Mouse (Mus musculus) embryo, embryonic 10.5 days (tissue): ENCODE results near the gene Olfr1461.

Source experiments
- DNase-seq: peaks from one replicate; pipeline ENCODE4 v3.0.0-alpha.2; 2015; ENCODE audit warnings: low spot score

Olfr1461 gene

DNA sequence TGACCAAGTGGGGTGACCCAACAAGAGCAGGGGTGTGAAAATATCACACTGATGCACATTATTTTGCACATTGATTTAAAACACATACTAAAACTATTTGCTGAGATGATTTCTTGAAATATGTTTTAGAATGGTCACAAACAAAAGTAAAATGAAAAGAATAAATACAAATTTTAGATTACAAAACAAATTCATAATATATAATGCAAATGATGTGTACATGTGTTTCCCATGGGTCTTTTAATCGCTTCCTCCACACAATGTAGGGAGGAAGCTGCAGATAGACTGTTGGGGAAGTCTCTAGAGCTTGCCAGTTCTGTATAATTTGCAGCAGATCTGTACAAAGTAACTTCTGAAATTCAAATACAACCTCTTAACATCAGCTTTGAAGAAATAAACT is at the start of gene Olfr1461:
Olfr1461 (plus strand) TSS at position 301 of the 400 bp plus-strand sequence.
- DNase-seq = no peak

- DNase-seq = no peak
These were observed 13.4 kb upstream of the Olfr1461 start, which contains the start of gene Olfr1459 for GRCm38 (mm10) chr19:13149449-13149848. Gene Olfr1459, minus strand, starts transcription at chr19:13149549.

DNA sequence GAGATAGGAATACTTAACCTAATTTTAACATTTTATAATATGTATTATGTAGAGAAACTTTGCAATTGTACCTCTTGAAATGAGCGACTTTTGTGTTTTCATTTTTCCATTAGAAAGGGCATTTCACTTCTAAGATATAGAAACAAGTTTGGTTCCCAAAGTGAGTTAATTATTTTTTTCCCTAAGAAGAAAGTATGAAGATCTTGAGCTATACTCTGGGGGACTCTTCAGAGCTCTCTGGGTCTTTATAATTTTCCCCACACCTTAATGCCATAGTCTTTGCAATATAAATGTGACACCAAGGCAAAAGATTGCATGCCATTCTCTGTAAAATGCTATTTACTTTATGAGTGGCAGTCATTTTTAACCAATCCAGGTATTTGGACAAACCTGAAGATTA is 22.6 kb downstream of the Olfr1461 start, which contains the start of gene Olfr1462:
Olfr1462 (plus strand) TSS at position 301 of the 400 bp plus-strand sequence.
- no peak for DNase-seq
